Mouse (Mus musculus) gastrocnemius, adult 2 months (tissue): ENCODE measurements around the gene Lmf2. TPM values are rescaled to one million over a fixed set of nuclear protein-coding genes. Genes with fewer than 3 reads are reported as not detected.
A peak's percentile ranks its signal among the peaks of the same experiment; 100 is the strongest.

ENCODE experiments used
- DNase-seq: peaks from one replicate; pipeline ENCODE4 v3.0.0; 2022
- H3K27ac ChIP-seq: fragments of 200-600 bp; 2 replicates; pipeline ENCODE4 v1.8.1; 2022; ENCODE audit warnings: mild to moderate bottlenecking
- H3K4me3 ChIP-seq: fragments of 200-600 bp; 2 replicates; pipeline ENCODE4 v1.8.1; 2022; ENCODE audit warnings: mild to moderate bottlenecking, moderate library complexity
- CTCF ChIP-seq: fragments of 200-600 bp; IDR thresholded peaks from 2 replicates; pipeline ENCODE4 v1.8.1; 2022; ENCODE audit warnings: antibody characterized with exemption, mild to moderate bottlenecking, moderate library complexity
- intact Hi-C: fragments of 180-260 bp; cut with DNase I; formaldehyde crosslinking; loops from one replicate; pipeline ENCODE4 v1.15.1; 2025
- long read RNA-seq, 2 experiments: library from polyadenylated mRNA; stranded (forward); transcript quantifications; one replicate each; pipeline ENCODE4 v2.0.0; 2021
- total RNA-seq, 2 experiments: library from RNA; stranded (reverse); gene quantifications; 2 replicates each; pipeline ENCODE4 v1.2.3; 2021

Gene Lmf2
- 10 to 100 TPM; 12.7 to 16.1 TPM for total RNA-seq
- long read RNA-seq, experiment 1, transcript Lmf2-201 (14 exons, 2,906 nt) = major isoform, 33 of 44 reads
- long read RNA-seq, experiment 1, partial matches to known transcripts = 4 of 44 reads
- long read RNA-seq, experiment 1, other reads (novel, unspliced or antisense) = 5 of 44 reads
- long read RNA-seq, experiment 2, transcript Lmf2-201 (14 exons, 2,906 nt) = major isoform, 18 of 32 reads
- long read RNA-seq, experiment 2, partial matches to known transcripts = 4 of 32 reads
- long read RNA-seq, experiment 2, other reads (novel, unspliced or antisense) = 8 of 32 reads

DNA sequence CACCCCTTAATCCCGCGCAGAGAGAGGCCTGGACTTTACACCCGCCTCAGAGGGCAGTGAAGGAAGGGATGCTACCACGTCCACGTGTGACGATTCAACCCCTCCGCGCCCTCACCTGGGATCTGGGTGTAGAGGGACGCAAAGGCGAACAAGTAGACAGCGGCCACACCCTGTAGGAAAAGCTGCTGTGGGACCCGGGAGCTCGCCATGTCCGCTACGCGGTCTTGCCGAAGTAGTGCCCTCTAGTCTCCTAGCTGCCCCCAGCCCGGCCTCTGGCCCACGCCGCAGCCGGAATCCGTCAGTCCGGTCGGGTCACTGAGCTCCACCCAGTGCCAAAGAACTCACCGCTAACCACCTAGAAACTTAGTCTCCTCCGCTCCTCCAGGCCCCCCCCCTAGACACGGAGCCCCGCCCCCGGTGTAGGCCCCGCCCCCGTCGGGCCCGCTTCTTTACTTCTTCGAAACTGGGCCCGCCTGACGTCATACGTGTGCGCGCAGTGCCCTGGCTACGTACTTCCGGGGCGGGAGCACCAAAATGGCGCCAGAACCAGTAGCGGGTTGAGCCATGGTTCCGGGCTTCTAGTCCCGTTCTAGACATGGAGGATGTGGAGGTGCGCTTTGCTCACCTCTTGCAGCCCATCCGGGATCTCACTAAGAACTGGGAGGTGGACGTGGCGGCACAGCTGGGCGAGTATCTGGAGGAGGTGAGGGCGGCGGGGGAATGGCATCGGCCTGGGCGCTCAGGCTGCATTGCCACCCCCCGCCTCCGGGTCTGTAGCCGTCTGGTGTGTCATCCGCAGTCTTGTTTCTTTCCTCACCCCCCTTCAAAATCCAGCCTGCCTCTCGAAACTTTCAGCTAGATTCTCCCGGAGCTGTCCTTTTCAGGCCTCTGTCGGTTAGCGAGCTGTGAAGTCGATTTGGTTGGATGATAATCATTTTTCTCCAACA is at the start of gene Lmf2, which contains the start of gene Ncaph2:
Lmf2 (minus strand) TSS at position 419 of the 947 bp plus-strand sequence.
Ncaph2 (plus strand) TSS at position 479 of the 947 bp plus-strand sequence.
- intact Hi-C loops = loop anchor here (1.0 to 10.0 kb wide), 5 partner anchors 18 to 537 kb away; partner anchors contain the start of genes Alg12, C730034F03Rik, Chkb and Creld2
- DNase-seq = peak; percentile 97
- Histone ChIP-seq H3K4me3 (peak within 1 kb of the TSS; percentile 96), H3K27ac (peak within 1 kb of the TSS; percentile 94)
- no peak for TF ChIP-seq CTCF

GRCm38 (mm10) chr15:89404831-89405623 is 49.6 kb upstream of the Lmf2 start:
- H3K27ac ChIP-seq = no peak overlapping the region
- no peak overlapping the region for H3K4me3 ChIP-seq
- DNase-seq = no peak
- no peak for TF ChIP-seq CTCF
- intact Hi-C loops = no loop called here

GRCm38 (mm10) chr15:89402471-89402870 is 47.0 kb upstream of the Lmf2 start:
- TF ChIP-seq CTCF = no peak
- Histone ChIP-seq H3K4me3 (no peak overlapping the region), H3K27ac (no peak overlapping the region)
- no peak for DNase-seq
- intact Hi-C loops = no loop called here

DNA sequence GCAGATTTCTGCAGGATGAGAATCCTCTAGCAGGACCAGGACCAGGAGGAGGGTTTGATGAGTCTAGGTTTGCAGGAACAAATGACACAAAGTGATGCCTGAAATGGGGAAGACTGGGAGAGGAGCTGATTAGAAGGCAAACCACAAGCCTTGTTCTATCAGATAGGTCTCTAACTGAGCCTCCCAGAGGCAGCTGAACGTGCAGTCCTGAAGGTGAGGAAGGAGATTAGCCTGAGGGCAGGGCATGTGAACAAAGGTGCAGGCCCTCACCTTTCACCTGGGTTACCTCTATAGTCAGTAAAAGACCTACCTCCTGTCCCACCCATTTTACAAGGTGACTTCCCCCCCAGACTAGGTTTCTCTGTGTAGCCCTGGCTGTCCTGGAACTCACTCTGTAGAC is 44.3 kb upstream of the Lmf2 start:
- DNase-seq = no peak
- Histone ChIP-seq H3K27ac (no peak overlapping the region), H3K4me3 (no peak overlapping the region)
- intact Hi-C loops = no loop called here
- no peak for TF ChIP-seq CTCF

- H3K4me3 ChIP-seq = no peak overlapping the region
- no peak for TF ChIP-seq CTCF
- no peak overlapping the region for H3K27ac ChIP-seq
- intact Hi-C loops = no loop called here
- DNase-seq = no peak
These were observed 42.7 kb upstream of the Lmf2 start for GRCm38 (mm10) chr15:89398146-89398545.

GRCm38 (mm10) chr15:89396883-89397282 is 41.4 kb upstream of the Lmf2 start:
- intact Hi-C loops = no loop called here
- DNase-seq = no peak
- Histone ChIP-seq H3K4me3 (no peak overlapping the region), H3K27ac (no peak overlapping the region)
- no peak for TF ChIP-seq CTCF

GRCm38 (mm10) chr15:89390081-89390480 is 34.6 kb upstream of the Lmf2 start:
- Histone ChIP-seq H3K27ac (no peak overlapping the region), H3K4me3 (no peak overlapping the region)
- TF ChIP-seq CTCF = no peak
- DNase-seq = no peak
- intact Hi-C loops = no loop called here

DNA sequence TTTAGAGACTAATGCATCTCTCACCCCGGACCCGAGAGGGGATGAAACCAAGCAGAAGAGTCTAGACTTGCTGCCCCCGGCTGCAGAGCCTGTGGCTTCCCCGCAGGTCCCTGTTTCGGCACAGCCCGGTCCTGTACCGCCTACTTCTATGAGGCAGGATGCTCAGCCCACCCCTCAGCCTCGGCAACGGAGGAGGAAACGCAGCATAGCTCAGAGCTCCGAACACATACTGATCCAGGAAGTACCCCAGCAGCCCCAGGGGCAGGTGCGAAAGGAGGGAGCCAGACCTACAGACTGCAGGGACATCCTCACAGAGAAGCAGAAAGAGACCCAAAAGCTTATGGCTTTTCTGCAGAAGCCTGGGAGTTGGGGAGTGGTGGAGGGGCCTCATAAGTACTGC is 31.7 kb upstream of the Lmf2 start:
- H3K27ac ChIP-seq = no peak overlapping the region
- no peak for TF ChIP-seq CTCF
- DNase-seq = no peak
- intact Hi-C loops = no loop called here
- H3K4me3 ChIP-seq = no peak overlapping the region

- no peak for TF ChIP-seq CTCF
- DNase-seq = no peak
- H3K4me3 ChIP-seq = no peak within 1 kb of the TSS
- intact Hi-C loops = no loop called here
- H3K27ac ChIP-seq = no peak within 1 kb of the TSS
These were observed 29.2 kb upstream of the Lmf2 start, which contains the start of gene Klhdc7b for GRCm38 (mm10) chr15:89384617-89385016. Gene Klhdc7b (plus strand): TSS chr15:89384917.

GRCm38 (mm10) chr15:89379429-89379828 is 24.0 kb upstream of the Lmf2 start:
- DNase-seq = no peak
- Histone ChIP-seq H3K27ac (peak overlapping the region; percentile 83), H3K4me3 (peak overlapping the region; percentile 71)
- TF ChIP-seq CTCF = no peak
- intact Hi-C loops = no loop called here

GRCm38 (mm10) chr15:89378831-89379401 is 23.5 kb upstream of the Lmf2 start, which contains the start of gene Odf3b:
Gene Odf3b (minus strand): TSS chr15:89379282.
- Histone ChIP-seq H3K4me3 (peak within 1 kb of the TSS; percentile 71), H3K27ac (peak within 1 kb of the TSS; percentile 83)
- TF ChIP-seq CTCF = no peak
- DNase-seq = no peak
- intact Hi-C loops = no loop called here
